Mouse (Mus musculus) stomach, postnatal 0 days (tissue): ENCODE measurements around the gene Gm10053.

Experiments used
- CTCF ChIP-seq: IDR thresholded peaks from 2 replicates; pipeline ENCODE4 v1.5.1; 2016; ENCODE audit warnings: antibody characterized with exemption, low read depth, mild to moderate bottlenecking, moderate library complexity
- EP300 ChIP-seq: optimal IDR thresholded peaks from 2 replicates; pipeline ENCODE3; 2016; ENCODE audit warnings: antibody characterized with exemption

DNA sequence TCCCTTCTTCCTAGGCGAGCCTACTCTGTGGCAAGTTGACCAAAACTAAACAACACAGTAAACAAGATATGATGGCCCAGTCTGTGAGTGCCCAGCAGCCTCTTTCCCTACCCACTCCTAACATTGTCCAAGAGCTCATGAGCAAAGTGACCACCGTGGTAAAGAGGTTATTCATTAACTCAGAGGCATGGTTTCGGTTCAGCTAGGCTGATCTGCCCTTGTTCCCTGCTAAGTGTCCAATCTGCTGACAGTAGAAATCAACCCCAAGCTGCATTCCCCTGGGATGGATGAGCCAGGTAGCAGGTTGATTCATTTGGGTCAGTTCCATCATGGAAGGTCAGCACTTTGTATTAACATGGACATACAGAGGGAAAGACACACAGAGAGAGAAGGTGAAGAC, 33.4 kb upstream of the Gm10053 start:
- TF ChIP-seq CTCF, result no peak
- no peak for TF ChIP-seq EP300
